Mouse (Mus musculus): ENCODE measurements at regions not wholly inside any gene's neighbourhood (a gene's known extent, or its start where the extent isn't known, plus 50 kb on each side); places are given as distances from the start of the nearest gene placed in this dataset.

DNA sequence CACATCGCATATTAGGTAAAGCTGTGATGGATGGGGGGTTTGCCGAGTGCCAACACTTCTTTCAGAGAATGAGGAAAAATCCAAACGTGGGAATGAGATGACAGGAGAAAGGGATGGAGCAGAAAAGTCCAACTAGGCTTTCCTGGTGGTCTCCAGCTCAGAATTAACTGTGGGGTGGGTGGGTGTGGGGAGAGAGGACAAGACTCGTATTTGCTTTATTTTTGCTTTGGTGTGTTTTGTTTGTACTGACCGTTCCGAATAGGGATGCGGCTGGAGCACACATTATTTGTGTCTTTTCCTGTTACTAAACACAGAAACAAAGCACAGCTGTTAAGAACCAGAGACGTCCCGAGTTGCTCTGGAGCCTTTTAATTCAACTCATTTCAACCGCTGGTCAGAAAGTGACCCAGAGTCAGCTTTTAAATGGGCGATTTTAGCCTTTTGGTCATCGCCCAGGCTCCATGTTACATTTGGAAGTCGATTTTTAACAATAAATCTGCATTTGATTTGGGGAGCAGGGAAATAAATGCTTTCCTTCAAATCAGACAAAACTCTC is 136.7 kb downstream of the Gm10295 start:
- no peak for DNase-seq (ENCODE audit: low spot score in 2 of 2)

DNA sequence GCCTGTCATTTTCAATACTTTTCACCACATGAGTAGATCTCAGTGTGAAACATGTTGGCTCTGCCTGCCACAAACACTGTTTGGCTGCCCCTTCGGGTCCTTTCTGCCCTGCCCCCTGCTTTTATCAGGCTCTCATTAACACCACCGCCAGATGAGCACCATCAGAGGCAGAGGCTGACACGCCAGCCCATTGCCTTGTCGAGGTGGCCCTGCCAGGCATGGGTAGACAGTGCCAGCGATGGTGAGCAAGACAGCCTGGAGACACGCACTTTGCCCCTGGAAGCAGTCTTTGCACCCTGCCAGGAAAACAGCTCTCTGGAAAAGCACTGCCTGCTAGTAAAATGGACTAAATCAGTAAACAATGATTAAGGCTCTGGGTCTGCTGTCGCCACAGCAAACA is 158.2 kb downstream of the Gm10295 start:
- peak; percentile 4 to 6 for DNase-seq (ENCODE audit: low spot score in 2 of 2)

DNA sequence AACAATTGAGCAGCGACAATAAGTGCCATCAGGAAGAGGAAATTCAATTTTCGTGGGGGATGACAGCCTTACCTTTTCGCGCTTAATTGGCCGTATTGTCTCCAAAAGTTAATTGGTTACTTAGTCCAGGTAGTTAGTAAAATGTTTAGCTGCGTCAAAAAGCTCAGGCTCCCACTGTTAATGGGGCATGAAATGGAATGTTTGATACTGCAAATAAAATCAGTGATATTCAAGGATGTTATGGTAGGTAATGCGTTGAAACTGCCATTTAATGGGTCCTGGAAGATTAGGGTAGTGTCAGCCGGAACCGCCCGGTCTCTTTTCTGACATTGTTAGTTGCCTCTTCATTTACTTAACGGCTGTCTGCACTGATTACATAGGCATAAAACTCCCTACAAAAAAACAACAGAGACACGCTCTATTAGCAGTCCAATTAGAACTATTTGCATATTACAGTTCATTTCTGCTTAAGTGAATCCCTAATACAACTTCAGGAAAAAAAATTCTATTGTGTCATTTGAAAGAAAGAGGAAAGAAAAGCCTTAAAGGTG is 161.0 kb downstream of the Gm10295 start:
- DNase-seq (ENCODE audit: low spot score in 2 of 2) = no peak

DNA sequence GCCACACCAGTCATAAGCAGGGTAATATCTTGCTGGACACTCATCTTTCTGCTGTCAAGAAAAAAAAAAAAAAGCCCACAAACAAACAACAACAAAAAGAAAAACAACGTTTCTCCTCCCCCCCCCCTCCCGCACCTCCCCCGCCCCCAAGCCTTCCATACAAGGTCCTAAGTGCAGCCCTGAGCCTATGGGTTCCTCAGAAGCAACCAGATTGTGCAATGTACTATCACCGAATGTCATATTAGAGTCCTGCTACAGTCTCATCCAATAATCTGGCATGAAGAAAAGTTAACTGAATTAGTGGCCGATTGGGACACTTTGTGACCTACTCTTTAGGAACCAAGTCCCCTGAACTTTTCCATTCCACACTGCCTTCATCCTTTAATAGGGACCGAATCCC is 161.5 kb downstream of the Gm10295 start:
- DNase-seq (ENCODE audit: low spot score in 2 of 2) = no peak

DNA sequence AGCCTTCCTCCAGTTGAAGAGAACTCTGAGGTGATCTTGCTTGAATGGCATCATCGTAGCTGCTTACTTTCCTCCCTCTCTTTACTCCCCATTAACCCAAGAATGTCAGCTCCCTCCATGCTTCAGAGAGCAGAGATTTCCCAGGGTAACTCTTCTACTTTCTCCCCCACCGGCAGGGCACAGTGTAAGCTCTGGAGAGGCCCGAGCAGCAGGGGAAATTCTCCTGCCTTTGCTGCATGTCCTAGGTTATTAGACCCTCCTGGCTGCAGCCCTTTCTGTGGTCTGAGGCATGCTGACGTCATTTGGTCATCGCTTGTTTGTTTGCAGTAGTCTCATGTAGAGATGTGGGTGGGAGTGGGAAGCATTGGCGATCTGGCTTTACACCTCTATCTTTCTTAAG is 163.2 kb downstream of the Gm10295 start:
- DNase-seq (ENCODE audit: low spot score in 2 of 2) = no peak

DNA sequence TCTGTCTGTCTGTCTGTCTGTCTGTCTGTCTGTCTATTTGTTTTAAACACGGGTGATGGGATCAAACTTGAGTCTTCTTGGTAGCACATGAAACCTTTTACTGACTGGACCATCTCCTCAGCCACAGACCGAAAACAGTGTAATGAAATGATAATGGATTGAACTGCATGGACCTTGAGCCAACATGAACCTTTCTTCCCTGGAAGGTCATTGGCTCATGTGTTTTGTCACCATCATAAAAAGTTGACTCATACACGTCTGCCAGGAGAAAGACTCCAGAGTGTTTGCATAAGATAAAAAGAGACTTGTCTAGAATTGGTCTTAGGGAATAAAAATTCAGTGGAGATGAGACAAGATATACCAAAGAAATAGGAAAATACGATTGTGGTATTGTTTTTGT is 176.4 kb downstream of the Gm10295 start:
- no peak for DNase-seq (ENCODE audit: low spot score in 2 of 2)

DNA sequence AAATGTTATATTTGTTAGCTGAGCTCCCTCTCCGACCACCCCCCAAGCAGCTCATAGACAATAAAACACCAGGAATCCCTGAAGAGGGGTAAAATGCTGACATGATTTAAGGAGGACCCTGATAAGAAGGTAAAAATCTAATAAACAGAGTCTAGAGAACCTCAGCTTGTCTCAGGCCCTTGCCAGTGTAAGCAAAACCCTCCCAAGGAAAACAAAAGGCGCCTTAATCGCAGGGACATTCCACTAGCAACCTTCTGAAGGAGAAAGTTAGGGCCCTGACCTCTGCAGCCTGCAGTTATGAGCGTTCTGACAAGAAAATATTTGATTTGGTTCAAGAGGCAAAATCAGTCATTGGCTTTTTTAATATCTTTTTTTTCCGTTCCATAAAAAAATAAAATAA is 212.2 kb downstream of the Gm10295 start:
- no peak for DNase-seq (ENCODE audit: low spot score in 2 of 2)

DNA sequence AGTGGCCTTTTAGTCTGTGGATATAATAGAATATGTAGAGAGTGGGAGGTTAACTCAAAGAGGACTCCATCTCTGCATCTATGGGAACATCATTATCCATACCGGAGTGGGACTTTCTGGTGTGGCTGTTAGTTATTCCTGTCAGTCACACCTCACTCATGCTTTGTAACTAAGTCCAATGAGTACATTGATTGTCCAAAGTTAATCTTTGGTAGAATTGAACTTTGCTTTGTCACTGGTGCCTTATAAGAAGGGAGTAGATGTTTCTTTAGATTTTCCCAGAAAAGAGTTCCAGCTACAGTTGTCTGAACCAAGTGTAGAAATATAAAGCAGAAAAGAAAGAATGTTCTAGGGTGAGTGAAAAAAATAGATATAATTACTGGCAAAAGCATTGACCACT is 221.3 kb downstream of the Gm10295 start:
- DNase-seq (ENCODE audit: low spot score in 2 of 2) = no peak

DNA sequence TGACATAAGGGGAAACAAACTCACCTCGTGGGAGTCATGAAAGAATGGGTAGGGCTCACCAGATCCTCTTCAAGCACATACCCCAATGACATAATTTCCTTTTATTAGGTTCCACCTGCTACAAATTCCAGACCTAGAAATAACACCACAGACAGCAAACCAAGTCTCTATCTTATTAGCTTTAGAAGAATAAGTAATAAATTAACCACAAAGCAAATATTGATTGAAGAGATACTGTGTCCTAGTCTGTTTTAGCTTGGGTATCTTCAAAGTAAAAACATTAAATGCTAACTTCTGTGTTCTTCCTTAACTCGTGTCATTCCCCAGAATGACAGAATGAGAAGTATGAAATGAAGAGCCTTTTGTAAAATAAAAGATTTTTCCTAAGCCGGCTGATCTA is 222.4 kb downstream of the Gm10295 start:
- no peak for DNase-seq (ENCODE audit: low spot score in 2 of 2)

DNA sequence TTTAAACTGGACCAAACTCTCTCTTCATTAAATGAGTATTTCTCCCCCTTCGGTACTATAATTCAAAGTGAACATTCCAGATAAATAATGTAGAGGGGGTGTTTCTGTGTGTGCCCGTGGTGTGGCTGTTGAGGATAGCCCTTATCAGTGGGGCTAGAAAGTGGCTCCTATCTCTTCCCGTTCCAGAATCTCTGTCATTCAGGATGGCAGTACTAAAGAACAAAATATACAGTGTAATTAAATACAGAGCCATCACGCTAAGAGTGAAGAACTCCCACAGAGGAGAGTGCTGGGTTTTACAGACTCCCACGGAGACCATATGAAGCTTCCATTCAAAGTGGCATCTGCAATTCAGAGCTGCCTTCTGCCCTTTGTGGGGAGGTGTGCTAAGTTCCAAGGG is 229.8 kb downstream of the Gm10295 start:
- no peak for DNase-seq (ENCODE audit: low spot score in 2 of 2)

DNA sequence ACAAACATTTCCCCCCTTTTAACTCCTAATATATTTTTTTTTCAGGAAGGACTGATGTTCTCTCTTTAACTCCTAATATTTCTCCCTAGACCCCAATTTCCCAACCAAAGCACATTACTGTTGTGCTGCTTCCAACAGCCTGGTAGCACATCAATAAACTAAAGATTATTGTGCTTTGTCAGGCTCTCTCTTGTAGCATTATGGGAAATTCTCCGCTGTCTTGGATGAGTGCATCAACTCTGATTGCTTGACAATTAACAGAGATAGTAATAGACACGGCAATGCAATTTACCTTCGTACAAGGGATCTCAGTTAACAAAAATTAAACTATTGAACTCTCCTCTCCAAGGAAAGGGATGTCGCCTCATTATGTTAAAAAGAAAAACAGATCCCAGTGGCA is 230.3 kb downstream of the Gm10295 start:
- no peak for DNase-seq (ENCODE audit: low spot score in 2 of 2)

DNA sequence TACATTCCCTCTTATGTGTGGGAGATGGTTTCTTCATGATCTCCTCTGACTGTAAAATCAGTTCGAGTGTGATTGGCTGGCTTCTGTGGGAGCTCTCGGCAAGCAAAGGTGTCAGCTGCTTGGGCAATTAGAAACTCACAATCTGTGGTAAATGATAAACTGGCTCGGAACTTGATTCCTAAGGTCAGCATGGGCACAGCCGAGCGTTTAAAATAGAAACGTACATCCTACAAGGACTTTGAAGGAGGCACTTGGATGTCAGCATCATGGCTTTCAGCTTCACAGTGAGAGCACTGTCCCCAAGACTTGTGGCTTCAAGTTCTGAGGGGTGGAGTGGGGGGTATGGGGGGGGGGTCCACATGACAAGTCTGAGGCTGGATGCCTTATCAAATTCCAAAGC is 231.3 kb downstream of the Gm10295 start:
- DNase-seq (ENCODE audit: low spot score in 2 of 2) = no peak

DNA sequence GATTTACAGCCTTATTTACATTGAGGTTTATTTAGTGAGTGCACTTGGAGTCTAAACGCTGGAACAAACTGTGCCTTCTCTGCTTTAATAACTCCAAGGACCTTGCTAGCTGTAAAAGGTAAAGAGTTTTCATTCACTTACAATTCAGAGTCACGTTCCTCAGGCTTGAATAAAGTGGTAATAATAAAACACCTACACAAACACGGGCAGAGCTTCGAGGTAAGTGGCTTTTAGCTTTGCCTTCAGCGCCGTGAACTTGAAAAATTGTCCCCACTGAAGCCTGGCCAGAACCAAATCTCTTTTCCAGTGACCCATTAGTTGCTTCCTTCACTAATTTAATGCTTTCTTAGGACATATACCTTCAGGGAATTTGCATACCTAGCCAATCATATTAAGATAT is 244.2 kb downstream of the Gm10295 start:
- DNase-seq (ENCODE audit: low spot score in 2 of 2) = no peak

DNA sequence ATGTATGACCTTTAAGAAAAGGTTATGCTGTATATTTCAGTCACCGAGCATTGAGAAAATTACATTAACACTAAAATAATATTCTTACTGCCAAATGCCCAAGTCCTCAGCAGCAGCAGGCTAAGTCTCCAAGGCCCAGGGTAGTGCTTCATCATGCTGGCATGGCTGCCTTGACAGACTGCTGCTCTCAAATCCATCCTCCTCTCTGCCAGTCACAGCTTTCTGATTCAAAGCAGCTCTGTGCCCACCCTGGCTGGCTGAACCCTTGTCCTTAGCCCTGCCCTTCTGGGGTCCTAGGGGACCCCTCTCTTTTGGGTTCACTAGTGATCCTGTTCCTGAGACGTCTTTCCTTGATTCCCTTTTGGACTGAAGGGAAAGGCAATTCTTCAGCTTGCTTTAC is 251.0 kb downstream of the Gm10295 start:
- DNase-seq (ENCODE audit: low spot score in 2 of 2) = no peak

DNA sequence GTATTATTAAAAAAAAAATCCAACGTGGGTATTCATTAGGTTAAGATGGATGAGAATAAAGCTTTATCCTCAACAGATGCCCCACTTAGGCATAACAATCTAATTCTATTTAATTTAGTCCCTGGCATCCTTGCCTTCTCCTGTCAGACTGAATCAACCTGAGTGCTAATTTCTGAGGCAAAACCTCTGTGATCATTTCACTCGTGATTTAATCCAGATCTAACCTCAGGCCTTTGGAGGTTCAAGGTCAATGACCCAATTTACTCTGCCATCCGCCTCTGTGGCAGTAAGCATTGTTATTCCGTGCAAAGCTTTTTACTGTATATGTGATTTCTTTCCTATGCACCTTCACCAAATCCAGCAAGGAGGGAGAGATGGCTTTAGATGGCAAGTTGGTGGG is 253.0 kb downstream of the Gm10295 start:
- DNase-seq (ENCODE audit: low spot score in 2 of 2) = no peak

DNA sequence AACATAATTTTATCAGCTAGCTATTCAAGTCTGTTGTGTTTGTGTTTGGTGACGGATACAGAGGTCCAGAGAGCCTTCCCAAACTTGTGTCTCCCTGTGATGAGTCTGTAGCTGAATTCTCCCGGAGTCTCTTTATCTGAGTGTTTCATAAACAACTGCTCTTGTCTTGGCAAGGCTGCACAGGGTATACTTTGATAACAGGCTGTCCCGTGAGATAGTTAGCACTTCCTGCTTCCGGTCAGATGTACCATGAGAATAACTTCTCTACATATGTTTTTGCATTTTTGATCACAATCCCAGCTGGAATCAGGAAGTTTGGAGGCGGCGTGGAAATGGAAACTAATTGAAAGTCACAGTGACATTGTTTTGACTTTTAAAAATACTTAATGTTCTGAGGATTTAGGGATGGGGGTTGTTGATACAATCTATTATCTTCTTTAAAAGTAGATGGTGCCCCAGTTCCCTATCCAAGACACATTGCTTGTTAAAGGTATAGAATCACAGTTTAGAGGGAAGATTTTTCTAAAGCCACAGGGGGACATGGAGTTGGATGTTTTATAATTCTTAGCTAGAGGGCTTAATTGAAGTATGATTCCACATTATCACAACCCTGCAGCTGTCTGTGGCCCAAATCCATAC is 257.9 kb downstream of the Gm10295 start:
- DNase-seq (ENCODE audit: low spot score in 2 of 2) = no peak

DNA sequence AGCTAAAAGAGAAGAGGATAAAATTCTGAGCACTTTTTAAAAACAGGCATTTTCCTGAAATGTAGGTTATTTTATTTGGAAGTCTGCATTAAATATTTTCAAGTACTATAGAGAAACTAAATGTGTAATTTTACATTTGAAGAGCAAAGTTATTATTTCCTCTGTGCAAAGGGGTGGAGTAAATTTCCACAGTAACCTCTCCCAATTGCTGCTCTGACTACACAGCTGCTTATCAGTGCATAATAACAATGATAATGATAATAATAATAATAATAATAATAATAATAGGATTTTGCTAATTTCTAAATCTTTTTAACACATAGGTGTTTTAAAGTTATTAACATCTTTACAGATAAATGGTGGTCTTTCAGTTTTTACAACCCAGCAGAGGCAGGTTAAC is 258.5 kb downstream of the Gm10295 start:
- DNase-seq (ENCODE audit: low spot score in 2 of 2) = no peak

DNA sequence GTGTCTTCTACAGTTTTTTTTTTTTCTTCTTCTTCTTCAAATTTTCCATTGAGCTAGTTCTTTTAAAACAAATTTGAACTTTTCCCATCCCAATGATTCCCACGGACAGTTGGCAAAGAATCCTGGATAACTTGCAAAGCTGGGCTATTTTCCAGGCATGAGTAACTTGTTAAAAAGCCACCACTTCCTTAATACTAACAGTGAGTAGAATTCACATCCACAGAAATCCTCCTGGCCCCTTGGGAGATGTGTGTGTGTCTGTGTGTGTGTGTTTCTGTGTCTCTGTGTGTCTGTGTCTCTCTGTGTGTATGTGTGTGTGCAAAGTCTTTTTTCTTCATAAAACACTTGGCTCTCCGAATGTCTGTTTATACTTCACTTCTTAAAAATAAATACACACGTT is 259.0 kb downstream of the Gm10295 start:
- DNase-seq (ENCODE audit: low spot score in 2 of 2) = no peak

DNA sequence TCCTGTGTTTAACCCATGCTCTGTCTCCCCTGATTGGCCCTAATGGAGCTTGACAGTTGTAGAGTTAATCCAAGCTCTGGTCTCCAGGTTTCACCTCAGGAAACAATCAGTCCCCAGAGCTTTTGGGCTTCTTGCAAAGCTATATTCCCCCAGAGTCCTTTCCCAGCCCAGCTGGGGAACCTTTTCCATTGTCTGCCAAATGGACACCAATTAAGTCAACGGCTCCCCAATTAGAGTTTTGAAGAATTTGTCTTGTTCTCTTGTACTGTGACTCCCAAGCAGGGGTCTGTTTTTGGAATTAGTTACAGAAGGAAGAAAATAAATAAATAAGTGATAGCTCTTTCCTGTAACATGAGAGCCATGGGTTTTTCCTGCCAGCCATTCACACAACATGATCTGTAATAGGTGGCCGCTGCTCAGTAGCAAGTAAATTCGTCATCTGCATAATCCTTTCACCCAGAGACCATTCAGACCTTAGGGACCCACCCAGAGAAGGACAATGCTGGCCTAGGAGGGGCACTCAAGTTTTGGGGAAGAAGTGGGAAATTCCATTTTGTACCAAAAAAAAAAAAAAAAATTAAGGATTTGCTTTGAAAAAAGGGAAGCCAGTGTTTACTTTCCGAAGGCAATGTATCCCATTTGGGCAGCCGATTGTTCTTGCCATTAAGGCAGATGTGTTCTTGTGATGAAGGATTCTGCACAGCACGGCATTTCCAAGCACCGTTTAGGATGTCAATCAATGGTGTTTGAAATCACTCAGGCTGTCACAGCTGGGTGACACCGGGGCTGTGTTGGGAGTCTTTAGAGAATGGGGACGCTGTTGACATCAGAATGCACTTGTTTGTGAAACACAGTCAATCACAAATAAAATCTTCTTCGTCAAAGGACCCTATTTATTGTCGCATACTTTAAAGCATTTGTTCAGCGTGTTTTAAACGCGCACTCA is 286.6 kb downstream of the Gm10295 start:
- no peak for DNase-seq (ENCODE audit: low spot score in 2 of 2)

DNA sequence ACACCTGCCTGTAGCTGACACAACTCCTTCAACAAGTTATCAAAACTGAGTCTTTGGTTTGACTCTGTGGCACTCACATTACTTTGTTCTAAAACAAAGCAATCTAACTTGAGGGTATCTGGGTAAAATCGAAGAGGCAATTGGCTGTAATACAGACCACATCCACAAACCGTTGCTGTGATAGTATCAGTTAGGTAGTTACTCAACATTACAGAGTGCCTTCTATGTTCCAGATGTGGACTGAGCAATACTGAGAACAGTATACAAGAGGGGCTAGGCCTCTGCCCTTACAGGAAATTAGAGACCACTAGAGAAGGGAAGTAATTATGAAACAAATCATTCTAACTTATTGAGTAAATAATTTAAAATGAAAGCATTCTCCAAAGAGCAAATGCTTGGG is 300.5 kb downstream of the Gm10295 start:
- no peak for DNase-seq (ENCODE audit: low spot score in 2 of 2)

DNA sequence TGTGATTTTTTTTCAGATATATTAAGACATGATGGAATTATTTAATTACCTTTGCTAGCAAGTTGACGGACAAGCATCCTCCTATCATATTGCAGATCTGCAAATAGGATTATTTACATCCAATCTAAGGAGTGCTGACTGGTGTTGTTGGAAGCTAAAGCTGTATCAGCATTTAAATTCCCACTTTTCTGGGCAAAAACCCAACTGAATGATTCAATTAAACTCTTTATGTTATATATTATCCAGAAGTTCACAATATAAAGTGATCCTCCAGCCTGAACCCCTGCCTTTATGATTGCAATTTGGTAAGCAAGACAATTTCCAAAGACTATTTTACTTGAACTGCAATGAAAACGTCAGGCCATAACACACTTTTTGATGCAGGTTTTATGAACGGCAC is 304.1 kb downstream of the Gm10295 start:
- DNase-seq (ENCODE audit: low spot score in 2 of 2) = no peak

DNA sequence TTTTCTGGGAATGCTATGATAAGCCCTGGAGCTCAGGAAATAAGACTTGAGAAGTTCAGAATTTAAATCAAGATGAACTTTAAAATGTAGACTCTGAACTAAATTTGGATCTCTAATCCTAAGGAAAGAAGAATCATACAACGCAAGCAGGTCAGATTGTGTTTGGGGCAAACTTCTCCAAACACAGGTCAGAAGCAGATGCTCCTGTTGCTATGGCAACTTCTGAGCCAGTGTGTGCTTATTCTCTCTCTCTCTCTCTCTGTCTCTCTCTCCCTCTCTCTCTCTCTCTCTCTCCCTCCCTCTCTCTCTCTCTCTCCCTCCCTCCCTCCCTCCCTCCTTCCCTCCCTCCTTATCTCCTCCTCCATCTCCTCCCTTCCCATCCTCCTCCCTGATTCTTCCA is 304.7 kb downstream of the Gm10295 start:
- no peak for DNase-seq (ENCODE audit: low spot score in 2 of 2)

DNA sequence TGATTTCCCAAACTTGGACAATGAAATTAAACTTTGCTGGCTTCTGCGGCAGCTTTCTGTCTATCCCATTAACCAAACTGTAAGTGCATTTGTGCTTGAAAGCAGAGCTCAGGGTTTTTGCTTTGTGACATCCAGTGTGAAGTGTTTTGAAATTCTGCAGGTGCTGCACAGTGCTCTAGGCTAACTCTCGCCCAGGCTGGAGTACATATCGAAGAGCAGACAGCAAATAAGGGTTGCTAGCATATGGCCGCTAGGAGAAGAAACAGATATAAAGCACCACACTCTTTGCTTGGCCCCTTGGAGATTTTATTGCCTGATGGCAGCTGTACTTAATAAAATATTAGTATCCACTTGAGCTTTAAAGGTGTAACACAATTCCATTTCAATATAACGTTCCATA is 307.5 kb downstream of the Gm10295 start:
- DNase-seq (ENCODE audit: low spot score in 2 of 2) = no peak
